Mouse (Mus musculus) granulocyte monocyte progenitor cell, adult 5-6 weeks (primary cell): Measurements from ENCODE around the gene Cox6a1. TPM values are rescaled to one million over a fixed set of nuclear protein-coding genes. Genes with fewer than 3 reads are reported as not detected.
"Not testable (repeated sequence)": the region's sequence is repeated elsewhere in the genome, so short reads cannot be mapped to it uniquely, and the experiment has no call there.

ENCODE experiments used
- ATAC-seq: replicated peaks from 2 replicates; pipeline ENCODE4 v1.8.0; 2016; ENCODE audit warnings: mild to moderate bottlenecking, moderate TSS enrichment, inconsistent platforms; ENCODE audit not compliant: poor library complexity, severe bottlenecking
- total RNA-seq, 2 experiments: library from RNA; stranded (forward) in 1 of 2; stranded (reverse) in 1 of 2; fragments of 200-712, 200-1000 nt in 1 of 2; fragments of >200 nt in 1 of 2; fragmentation: Nextera tagmentation in 1 of 2; gene quantifications; 2 replicates each; pipeline ENCODE4 v1.2.3; 2014 to 2017

Gene Cox6a1
- 446 and 566 TPM in 2 replicates for total RNA-seq (2014; fragmentation: Nextera tagmentation)
- 56.7 and 64.4 TPM in 2 replicates for total RNA-seq (2017)

DNA sequence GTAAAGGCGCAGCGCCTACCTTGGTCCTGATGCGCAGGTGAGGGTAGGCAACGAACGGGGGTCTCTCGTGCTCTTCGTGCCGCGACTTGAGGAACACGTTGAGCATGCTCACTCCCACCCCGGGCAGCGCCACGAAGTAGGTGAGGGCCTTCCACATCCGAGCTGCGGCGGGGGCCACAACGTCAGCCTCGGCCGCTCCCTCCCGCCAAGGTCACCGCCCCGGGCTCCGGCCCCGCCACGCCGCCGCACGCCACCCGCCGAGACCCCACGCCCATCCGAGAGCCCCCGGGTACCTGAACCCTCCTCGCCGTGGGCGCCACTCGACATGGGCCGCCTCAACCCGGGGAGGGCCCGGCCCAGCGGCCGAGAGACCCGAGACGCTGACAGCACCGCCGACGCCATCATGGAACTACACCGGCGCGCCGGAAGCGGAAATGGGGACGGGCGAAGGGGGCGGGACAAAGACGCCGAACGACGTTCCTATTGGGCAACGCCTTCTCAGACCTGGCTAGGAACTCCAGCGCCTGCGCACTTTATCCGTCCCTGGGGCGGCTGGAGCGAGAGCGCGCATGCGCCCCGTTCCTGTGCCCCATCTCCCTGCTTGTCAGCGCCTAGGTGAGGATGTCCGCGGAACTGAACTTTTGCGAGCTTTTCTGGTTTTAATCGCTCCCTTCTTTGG lies at the start of gene Cox6a1:
Gene Cox6a1 (minus strand): TSS at position 436 of the 679 bp plus-strand sequence.
- peak; percentile 91 for ATAC-seq

DNA sequence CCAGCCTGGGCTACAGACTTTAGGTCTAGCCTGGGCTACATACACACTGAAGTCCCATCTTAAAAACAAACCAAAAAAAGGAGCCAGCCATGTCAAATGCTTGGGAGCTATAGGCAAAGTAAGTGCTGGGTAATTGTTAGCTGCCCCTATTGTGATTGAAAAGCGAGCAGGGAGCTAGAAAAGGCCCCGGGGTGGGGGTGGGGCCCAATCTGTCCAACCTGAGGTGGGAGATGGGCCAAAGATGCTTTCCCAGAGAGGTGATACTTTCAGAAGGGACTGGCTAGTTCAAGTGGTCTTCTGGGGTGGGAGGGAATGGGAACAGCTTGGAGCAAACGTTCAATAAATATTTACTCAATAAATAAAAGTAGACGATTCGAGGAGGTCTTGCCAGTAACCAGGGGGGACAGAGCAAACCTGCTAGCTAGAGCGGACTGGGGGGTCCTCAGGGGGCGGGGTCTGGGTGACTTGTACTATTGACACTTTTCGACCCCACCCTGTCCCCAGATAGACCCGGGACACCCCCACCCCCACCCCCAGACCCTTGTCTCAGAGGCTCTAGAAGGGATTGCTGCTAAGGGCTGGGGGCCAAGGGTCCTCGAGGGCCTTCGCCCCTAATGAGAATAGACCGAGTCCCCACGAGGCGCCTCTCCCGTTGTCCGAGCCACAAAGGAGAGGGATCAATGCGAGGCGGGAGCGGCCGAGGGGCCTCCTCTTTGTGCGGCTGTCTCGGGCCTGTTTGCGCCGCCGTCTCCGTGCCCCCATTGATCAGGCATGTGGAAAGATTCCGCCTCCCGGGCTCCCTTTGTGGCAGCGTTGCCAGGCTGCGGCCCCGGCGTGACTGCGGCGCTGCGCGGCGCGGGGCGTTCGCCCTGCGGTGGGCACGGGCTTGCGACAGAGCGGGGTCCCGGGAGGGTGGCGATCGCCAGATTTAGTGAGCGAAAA lies 49.3 kb upstream of the Cox6a1 start:
- ATAC-seq: no peak

DNA sequence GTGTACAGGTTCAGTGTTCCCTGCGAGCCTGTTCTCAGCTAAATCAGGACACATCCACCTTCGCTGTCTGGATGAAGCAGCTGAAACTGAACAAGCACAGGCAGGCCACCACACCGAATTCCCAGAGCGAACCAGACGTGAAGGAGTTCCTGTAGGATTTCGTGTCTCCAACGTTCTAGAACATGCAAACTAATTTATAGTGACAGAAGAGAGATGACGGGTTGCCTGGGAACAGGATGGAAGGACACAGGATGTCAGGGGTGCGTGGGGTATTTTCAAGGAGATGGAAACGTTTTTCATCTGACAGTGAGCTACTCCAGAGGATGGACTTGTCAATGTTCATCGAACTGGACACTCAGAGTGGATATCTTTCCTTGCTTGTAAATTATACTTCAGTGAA lies 47.9 kb upstream of the Cox6a1 start:
- no peak for ATAC-seq

DNA sequence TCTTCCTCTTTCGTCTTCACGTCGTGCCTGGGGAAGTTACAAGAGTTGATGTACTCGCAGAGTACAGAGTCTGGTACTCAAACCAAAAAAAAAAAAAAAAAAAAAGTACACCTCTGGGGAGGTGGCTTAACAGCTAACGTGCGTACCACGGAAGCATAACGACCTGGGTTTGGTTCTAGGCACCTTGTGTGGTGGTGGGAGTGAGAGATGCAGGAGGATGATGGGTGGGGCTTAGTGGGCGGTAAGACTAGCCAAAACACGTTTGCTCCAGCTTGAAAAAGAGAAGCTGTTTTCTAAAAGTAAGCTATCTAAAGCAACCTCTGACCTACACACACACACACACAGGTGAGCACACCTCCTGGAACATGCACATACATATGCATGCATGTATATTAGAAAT lies 46.1 kb upstream of the Cox6a1 start:
- no peak for ATAC-seq

DNA sequence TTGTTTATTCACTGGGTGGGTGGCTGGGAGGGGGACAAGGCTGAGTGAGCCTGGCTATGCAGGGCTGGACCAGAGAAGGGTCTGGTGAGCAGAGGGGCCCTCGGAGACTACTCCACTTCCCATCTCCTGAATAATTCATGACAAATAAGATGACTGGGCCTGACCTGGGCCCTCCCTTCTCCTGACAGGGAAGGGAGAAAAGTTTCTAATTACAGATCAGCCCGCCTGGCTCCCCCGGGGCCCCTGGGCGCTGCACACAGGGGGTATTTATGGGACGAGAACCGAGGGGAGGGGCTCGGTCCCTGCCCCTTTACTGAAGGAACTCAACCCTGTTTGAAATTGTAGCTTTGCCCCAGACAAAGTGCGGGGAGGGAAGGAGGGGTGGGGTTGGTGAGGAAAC lies 45.4 kb upstream of the Cox6a1 start:
- ATAC-seq: no peak

DNA sequence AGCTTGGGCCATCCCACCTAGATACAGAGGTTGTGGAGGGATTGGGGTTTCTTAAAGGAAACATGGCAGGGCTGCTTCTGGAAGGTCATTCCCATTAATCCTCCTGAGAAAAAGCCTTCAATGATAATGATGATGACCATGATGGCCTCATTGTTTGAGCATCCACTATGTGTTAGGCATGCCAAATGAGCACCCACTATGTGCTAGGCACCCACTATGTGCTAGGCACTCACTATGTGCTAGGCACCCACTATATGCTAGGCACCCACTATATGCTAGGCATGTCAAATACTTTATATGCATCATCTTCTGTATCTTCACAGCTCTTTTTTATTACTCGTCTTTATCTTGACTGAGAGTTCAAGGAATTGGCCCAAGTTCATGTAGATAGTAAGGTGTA lies 44.2 kb upstream of the Cox6a1 start:
- no peak for ATAC-seq

DNA sequence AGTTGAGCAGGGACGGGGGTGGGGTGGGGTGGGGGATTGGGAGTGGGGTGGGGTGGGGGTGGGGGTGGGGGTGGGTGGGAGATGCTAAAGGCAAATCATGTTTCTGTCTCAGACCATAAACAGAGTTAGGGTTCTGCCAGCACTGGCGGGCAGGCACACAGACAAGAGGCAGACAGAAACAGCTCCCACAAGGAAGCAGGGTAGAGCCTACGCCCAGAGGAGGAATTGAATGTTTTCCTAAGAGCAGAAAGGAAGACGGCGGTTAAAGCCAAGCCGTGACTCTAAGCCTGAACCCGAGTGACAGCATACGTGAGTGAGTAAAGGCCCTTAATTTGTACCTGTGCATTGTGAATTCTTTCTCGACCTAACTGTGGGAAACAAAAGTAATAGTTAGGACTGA lies 43.2 kb upstream of the Cox6a1 start:
- ATAC-seq: no peak

DNA sequence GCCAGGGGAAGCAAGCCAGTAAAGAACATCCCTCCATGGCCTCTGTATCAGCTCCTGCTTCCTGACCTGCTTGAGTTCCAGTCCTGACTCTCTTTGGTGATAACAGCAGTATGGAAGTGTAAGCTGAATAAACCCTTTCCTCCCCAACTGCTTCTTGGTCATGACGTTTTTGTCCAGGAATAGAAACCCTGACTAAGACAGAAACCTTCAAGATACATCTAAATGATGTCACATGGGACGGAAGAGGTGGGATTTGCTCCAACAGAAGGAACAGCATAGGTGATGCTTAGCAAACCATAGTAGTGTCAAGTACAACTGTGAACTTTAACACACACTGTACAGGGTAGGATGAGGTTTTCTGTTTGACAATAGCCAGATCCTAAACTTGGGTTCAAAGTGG lies 30.1 kb upstream of the Cox6a1 start:
- not testable (repeated sequence) for ATAC-seq

DNA sequence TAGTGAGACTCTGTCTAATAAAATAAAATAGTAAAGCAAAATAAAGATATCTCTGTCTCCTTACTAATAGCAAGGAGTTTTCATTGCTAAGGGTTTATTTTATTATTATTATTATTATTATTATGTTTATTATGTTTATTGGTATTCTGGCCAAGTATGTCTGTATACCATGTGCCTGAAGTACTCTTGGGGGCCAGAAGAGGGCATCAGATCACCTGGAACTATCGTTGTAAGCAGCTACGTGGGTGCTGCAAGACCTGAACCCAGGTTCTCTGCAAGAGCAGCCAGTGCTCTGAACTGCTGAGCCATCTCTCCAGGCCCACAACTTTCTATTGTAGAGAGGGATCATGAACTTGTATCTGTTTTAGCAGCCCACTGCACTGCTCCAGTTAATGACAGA lies 26.7 kb upstream of the Cox6a1 start:
- ATAC-seq: no peak

DNA sequence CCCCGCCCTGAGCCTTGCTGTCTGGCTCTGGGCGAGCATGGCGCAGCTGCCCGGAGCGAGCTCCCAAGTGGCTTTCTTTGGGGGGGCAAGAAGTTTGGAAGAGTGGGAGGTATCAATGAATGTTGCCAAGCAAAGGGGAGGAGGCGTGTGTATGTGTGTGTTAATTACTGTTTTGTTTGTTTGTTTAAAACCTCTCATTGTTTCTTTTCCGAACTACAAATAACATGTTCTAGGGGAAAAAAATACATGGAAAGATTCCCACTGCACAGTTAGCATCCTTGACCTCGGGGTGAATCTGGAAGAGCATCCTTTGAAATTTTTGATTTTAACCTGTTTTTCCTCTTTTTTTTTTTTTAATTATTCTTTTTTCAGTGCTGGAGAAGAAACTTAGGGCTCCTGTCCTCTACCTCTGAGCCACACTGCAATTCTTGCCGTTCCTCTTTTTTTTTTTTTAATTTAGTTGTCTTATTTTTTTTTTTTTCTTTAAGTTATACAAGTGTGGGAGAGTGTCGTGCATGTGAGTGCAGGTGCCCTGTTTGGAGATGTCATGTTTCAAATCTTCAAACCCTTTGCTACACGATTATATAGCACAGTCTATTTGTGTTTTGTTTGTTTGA lies 25.5 kb upstream of the Cox6a1 start:
- ATAC-seq: no peak

DNA sequence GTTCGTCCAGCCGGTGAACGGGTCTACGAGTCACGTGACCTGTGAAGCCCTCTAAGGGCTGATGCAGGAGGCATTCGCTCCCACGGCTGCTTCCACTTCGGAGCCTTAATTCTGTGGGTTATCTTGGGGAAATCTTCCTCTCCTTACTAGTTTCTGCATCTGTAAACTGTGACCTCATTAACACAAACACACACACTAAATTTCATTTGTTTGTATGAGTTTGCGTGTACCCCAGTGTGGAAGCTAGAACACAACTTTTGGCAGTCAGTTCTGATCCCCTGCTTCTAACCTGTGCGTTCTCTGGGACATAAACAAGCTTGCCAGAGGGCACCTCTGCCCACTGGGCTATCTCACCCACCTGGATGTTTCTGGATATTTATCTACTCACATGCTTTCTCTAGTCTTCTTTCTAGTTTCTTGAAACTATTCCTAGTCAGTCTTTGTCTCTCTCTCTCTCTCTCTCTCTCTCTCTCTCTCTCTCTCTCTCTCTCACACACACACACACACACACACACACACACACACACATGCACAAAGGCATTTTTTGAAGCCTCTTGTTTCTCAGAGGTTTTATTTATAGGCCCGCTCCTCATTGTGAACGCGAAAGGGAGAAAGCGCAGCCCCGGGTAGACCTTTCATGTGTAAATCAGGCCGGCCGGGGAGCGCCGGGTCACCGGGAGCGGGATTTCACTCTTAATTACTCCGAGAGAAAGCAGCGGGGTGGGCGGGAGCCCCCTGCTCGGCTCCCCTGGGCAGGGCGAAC lies 24.8 kb upstream of the Cox6a1 start:
- no peak for ATAC-seq

DNA sequence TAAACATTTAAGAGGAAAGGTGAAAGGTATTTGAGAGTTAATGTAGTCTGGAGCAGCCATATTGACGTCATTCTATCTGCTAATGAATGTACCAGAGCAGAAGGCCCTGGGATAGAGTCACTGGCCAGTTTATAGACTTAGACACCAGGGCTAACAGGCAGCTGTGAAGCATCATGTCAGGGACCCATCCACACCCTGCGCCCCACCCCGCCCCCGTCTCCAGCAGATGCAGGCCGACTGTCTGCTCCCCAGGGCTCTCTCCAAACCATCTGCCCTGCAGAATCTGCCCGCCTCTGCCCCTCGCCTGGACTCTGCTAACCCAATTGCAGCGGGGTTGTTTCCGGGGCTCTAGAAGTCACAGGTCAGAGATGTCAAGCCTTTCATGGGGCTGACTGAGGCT lies 23.0 kb upstream of the Cox6a1 start:
- ATAC-seq: no peak

DNA sequence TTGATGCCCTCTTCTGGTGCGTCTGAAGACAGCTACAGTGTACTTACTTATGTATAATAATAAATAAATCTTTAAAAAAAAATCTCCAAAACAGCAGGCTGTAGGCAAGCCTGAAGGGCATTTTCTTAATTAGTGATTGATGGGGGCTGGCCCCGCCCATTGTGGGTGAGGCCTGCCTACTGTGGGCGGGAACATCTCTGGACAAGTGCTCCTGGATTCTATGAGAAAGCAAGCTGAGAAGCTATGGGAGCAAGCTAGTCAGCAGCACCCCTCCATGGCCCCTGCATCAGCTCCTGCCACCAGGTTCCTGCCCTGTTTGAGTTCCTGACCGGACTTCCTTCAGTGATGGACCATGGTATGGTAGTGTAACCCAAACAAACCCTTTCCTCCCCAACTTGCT lies 16.0 kb upstream of the Cox6a1 start:
- no peak for ATAC-seq

DNA sequence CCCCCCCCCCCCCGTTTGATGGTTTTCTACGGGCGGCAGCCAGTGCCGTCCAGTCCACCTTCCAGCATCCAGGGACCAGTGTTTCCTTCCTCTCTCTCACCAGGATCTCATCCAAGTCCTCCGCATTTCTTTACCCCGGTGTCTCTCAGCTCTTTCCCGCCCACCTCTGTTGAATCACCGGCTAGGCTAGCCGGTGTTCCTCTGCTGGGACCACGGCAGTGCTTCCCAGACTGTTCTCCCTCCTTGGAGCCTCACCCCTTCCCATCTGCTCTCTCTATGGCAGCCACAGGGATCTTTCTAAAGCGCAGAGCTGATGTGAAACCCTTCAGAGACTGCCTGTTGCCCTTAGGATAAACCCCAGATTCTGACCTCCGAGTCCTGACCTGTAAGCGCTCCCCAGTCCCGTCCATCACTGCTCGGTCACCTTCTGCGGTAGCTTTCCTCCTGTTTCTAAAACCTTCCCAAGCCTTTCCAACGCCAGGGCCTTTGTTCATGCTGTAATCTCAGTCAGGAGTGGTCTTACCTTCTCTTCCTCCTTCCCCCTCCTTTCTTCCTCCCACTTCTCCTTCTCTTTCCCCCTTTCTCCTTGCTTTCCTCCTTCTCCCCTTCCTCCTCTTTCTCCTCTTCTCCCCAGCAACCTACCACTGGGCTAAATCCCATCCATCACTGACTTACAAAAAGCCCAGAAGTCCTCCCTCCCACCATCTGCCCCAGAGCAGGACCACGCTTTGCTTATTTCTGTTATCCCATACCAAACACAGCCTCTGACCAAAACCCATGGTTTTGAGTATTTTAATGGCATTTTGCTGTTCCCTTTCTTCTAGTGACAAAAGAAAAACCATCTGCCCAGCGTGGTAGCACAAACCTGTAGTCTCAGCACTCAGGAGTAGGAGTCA lies 14.3 kb upstream of the Cox6a1 start:
- ATAC-seq: no peak

DNA sequence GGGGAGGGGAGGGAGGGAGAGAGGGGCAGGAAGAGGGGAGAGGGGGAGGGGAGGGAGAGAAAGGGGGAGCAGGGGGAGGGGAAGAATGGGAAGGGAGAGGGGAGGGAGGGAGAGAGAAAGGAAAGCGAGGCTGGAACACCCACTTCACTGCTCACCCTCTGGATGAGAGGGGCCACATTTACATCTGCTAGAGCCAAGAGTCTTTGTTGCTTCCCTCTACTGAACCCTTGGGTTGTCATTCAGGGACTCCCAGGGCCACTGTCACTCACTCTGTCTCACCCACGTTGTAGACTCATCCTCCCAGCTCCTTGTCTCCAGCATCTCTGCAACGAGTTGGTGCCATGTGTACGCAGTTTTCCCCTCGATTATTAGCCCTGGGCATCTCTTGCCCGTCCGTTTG lies 13.4 kb upstream of the Cox6a1 start:
- ATAC-seq: no peak

DNA sequence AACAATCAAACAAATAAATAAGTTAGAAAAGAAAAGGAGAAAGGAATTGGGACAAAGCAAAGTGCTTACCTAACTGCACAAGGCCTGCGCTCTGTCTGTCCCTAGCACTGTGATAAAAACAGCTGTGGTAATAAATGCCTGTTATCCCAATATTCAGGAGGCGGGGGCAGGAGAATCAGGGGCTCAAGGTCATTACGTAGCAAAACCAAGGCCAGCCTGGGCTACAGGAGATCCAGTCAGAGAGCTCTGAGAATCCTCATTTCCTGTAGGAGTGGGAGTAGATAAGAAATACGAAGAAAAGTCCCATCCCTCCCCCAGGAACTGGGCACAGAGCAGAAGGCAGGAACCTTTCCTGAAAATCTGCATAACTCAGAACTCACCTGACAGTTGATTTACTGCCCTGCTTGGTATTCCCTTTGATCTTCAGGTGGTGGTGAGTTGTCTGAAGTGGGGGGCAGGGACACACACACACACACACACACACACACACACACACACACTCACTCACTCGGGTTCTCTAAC lies 11.1 kb upstream of the Cox6a1 start:
- no peak for ATAC-seq

DNA sequence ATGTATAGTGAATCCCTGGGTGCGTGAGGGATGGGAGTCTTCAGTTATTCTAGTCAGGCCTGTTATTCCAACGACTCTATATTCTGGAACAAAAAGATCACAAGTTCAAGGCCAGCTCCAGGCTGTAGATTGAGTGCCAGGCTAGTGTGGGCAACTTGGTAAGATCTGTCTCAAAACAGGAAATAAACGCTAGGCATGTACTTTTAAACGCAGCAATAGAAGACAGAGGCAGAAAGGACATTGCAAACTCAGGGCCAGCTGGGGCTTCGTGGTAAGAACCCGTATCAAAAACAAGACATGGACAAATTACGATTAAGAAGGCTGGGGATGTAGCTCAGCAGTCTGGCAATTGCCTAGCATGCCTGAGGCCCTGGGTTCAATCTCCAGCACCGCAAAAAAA lies 10.7 kb upstream of the Cox6a1 start:
- ATAC-seq: no peak

DNA sequence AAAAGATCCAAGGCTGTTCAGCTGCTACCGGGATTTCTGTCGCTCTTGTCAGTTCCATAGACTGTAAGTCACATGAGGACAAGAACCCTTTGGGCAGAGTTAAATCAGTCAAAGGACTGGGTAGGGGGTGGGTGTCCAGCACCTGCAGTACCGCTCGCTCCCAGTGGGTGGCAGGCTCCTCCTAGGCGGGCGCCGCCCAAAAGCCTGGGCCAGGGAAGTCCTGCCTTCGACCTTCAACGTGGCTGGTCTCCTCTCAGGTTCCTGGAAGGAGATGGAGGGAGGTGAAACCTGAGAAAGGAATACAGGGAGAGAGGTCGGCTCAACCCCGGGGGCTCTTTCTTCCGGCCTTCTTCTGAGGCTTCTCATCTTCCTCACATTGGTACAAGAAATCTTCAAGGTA lies 10.1 kb upstream of the Cox6a1 start:
- peak; percentile 96 for ATAC-seq

DNA sequence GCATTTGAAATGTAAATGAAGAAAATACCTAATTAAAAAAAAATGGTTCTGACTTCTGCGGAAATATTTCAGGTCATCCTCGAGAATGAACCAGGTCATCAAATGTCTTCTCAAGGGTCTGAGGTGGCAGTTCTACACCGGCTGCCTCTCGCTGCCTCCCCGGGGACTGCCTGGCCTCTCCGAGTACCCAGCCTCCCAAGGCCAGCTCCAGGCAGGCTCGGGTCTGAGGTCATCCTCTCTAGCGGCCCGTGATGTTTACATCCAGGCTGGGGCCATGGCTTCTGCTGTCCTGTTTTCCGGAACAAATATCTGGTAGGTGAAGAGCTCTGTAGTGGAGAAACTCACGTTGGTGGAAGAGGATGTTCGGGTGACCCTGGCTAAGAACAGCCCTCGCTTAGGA lies 6.3 kb upstream of the Cox6a1 start:
- no peak for ATAC-seq
